Mouse (Mus musculus) CD4-positive naive resting alpha-beta T cell, adult 76 days (primary cell): ENCODE data around the gene Gm17428. TPM values are rescaled to one million over a fixed set of nuclear protein-coding genes. Genes with fewer than 3 reads are reported as not detected.

Experiments
- total RNA-seq: library from RNA; stranded (reverse); gene quantifications from one replicate; pipeline ENCODE4 v1.2.4, GENCODE M21; 2023

Gm17428 gene
- total RNA-seq, result not detected

GRCm38 (mm10) chr14:54976633-54977032 is at the start of gene Gm17428:
Gm17428 (plus strand) TSS chr14:54976933.

GRCm38 (mm10) chr14:54932645-54933150 is 44.0 kb upstream of the Gm17428 start, which contains the start of gene Il25:
Il25 (plus strand) TSS chr14:54932695.

GRCm38 (mm10) chr14:54935904-54936830 is 40.6 kb upstream of the Gm17428 start, which contains the start of gene Cmtm5:
Cmtm5 (plus strand) TSS chr14:54936261.

GRCm38 (mm10) chr14:54966320-54966977 is 10.3 kb upstream of the Gm17428 start, which contains the start of gene Myh6:
Myh6 (minus strand) TSS chr14:54966927.

GRCm38 (mm10) chr14:54994136-54994868 is 17.6 kb downstream of the Gm17428 start, which contains the start of gene Myh7:
Myh7 (minus strand) TSS chr14:54994626.

GRCm38 (mm10) chr14:55014991-55015766 is 38.4 kb downstream of the Gm17428 start, which contains the start of gene Ngdn:
Ngdn (plus strand) TSS chr14:55015454.

Other genes with a start within 250 kb of the Gm17428 start
- 0.85 TPM for gene Slc7a8, start 195.0 kb upstream of the Gm17428 start, total RNA-seq
- gene Rnf212b, start 162.8 kb upstream of the Gm17428 start, total RNA-seq, result not detected
- gene Homez, start 106.0 kb upstream of the Gm17428 start, total RNA-seq, result 3.3 TPM
- gene Ppp1r3e, start 99.4 kb upstream of the Gm17428 start, total RNA-seq, result 17.4 TPM
- 1.4 TPM for gene Bcl2l2, start 93.6 kb upstream of the Gm17428 start, total RNA-seq
- gene Gm20521, start 93.5 kb upstream of the Gm17428 start, total RNA-seq, result not detected
- gene Pabpn1, start 84.4 kb upstream of the Gm17428 start, total RNA-seq, result 243 TPM
- gene Slc22a17, start 63.8 kb upstream of the Gm17428 start, total RNA-seq, result 2.0 TPM
- gene Efs, start 50.8 kb upstream of the Gm17428 start, total RNA-seq, result not detected
- gene Il25, start 44.2 kb upstream of the Gm17428 start, total RNA-seq, result not detected
- not detected for gene Cmtm5, start 40.7 kb upstream of the Gm17428 start, total RNA-seq
- not detected for gene Myh6, start 10.0 kb upstream of the Gm17428 start, total RNA-seq
- gene Myh7, start 17.7 kb downstream of the Gm17428 start, total RNA-seq, result not detected
- gene Ngdn, start 38.5 kb downstream of the Gm17428 start, total RNA-seq, result 92.5 TPM
- 21.5 TPM for gene Zfhx2, start 115.4 kb downstream of the Gm17428 start, total RNA-seq
- gene Thtpa, start 117.9 kb downstream of the Gm17428 start, total RNA-seq, result 4.0 TPM
- 104 TPM for gene Ap1g2, start 129.7 kb downstream of the Gm17428 start, total RNA-seq
- not detected for gene Jph4, start 140.0 kb downstream of the Gm17428 start, total RNA-seq
- gene Dhrs2, start 245.1 kb downstream of the Gm17428 start, total RNA-seq, result not detected